Mouse (Mus musculus) C2C12 (cell line): ENCODE data around the gene Ralb. TPM values are rescaled to one million over a fixed set of nuclear protein-coding genes. Genes with fewer than 3 reads are reported as not detected.

ENCODE experiments used
- H3K27me3 ChIP-seq: one replicate; pipeline ENCODE4 v1.6.1; 2011; ENCODE audit not compliant: control insufficient read depth, insufficient read depth, insufficient read length
- H3K36me3 ChIP-seq: one replicate; pipeline ENCODE4 v1.6.1; 2011; ENCODE audit not compliant: control insufficient read depth, insufficient read depth
- H3K4me3 ChIP-seq: one replicate; pipeline ENCODE4 v1.5.1; 2011; ENCODE audit warnings: mild to moderate bottlenecking, control low read depth; ENCODE audit not compliant: poor library complexity, insufficient read depth, severe bottlenecking
- H3K79me2 ChIP-seq: one replicate; pipeline ENCODE4 v1.6.1; 2011; ENCODE audit not compliant: control insufficient read depth, insufficient read depth
- H3K79me3 ChIP-seq: one replicate; pipeline ENCODE4 v1.6.1; 2011; ENCODE audit warnings: low read depth, control low read depth
- H3ac ChIP-seq: one replicate; pipeline ENCODE3; 2011; ENCODE audit warnings: low read depth; ENCODE audit not compliant: control insufficient read depth, insufficient read length
- CEBPB ChIP-seq: IDR thresholded peaks from one replicate; pipeline ENCODE4 v1.6.1; 2011; ENCODE audit warnings: low read depth, mild to moderate bottlenecking, control low read depth, moderate library complexity
- CTCF ChIP-seq: IDR thresholded peaks from one replicate; pipeline ENCODE4 v1.5.1; 2011; ENCODE audit not compliant: control insufficient read depth, insufficient read depth, insufficient read length
- FOSL1 ChIP-seq: IDR thresholded peaks from one replicate; pipeline ENCODE4 v1.8.0; 2011; ENCODE audit warnings: mild to moderate bottlenecking, low read length; ENCODE audit not compliant: poor library complexity, insufficient read depth, severe bottlenecking
- MAX ChIP-seq: IDR thresholded peaks from one replicate; pipeline ENCODE4 v1.6.1; 2011; ENCODE audit warnings: mild to moderate bottlenecking, control low read depth
- MYOD1 ChIP-seq: IDR thresholded peaks from one replicate; pipeline ENCODE4 v1.6.1; 2011; ENCODE audit warnings: low read depth; ENCODE audit not compliant: control insufficient read depth, insufficient read length
- MYOG ChIP-seq: IDR thresholded peaks from one replicate; pipeline ENCODE4 v1.6.1; 2011; ENCODE audit not compliant: control insufficient read depth, insufficient read length; ENCODE audit errors: extremely low read depth
- USF1 ChIP-seq: IDR thresholded peaks from one replicate; pipeline ENCODE4 v1.6.1; 2011; ENCODE audit warnings: low read depth, mild to moderate bottlenecking, control low read depth, moderate library complexity
- polyA plus RNA-seq: library from polyadenylated mRNA; unstranded; fragments of >200 nt; fragmentation: generic; extraction: Trizol; gene quantifications from one replicate; pipeline ENCODE4 v1.2.1, GENCODE M21; 2012; ENCODE audit warnings: missing spikeins

The Ralb gene
- polyA plus RNA-seq, 1 experiment: 44.4 TPM

DNA sequence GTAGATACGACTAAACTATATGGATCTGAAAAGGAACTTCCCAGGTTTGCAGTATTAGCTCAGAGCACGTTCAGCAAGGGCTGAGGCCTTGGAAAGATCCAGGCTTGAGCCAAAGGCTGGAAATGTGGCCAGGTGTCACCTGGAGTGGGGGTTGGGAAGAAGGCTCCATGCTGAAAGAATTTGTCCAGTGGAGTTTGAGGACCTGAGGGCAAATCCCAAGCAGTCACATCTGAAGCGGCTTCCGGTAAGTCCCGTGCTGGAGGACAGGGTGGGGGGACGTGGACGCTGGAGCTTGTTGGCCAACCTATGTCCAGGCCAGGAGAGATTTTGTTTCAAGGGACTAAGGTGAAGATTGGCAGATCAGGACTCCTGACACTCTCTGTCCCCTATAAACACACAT lies 19.2 kb upstream of the Ralb start:
- H3K36me3 ChIP-seq: peaks cover 5% of the 10 kb centered on the region
- no peak overlapping the region for H3K4me3 ChIP-seq
- TF ChIP-seq USF1: no peak
- no peak for TF ChIP-seq MYOD1
- TF ChIP-seq CEBPB: no peak
- no peak for TF ChIP-seq MAX
- TF ChIP-seq CTCF: no peak
- no peak for TF ChIP-seq MYOG
- TF ChIP-seq FOSL1: no peak

DNA sequence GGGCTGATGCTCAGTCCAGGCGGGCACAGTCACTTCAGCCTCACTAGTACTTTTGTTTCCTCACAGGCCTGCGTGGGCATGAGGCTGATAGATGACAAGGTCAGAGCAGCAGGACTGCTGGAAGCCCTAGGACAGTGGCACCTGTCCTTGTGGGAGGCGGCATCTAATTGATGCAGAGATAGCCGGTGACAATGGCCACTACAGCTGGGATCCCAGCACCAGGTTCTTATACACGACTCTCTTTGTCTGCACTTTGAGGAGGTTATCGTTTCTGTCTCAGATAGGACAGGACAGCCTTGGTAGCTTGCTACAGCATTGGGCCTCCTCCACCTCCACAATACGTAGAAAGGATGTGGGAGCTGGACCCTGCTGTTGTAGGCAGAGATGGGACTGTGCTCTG lies 18.8 kb upstream of the Ralb start:
- Histone ChIP-seq H3K79me2 (peaks cover 16% of the 10 kb centered on the region), H3ac (no peak overlapping the region), H3K27me3 (no peaks in the 10 kb centered on the region), H3K36me3 (peaks cover 5% of the 10 kb centered on the region), H3K79me3 (peaks cover 3% of the 10 kb centered on the region), H3K4me3 (no peak overlapping the region)
- TF ChIP-seq CTCF: no peak
- no peak for TF ChIP-seq FOSL1

More for the DNA sequence above, 19.2 kb upstream of the Ralb start:
- Histone ChIP-seq H3K27me3 (no peaks in the 10 kb centered on the region), H3K79me2 (peaks cover 16% of the 10 kb centered on the region), H3K79me3 (peaks cover 3% of the 10 kb centered on the region), H3ac (no peak overlapping the region)

DNA sequence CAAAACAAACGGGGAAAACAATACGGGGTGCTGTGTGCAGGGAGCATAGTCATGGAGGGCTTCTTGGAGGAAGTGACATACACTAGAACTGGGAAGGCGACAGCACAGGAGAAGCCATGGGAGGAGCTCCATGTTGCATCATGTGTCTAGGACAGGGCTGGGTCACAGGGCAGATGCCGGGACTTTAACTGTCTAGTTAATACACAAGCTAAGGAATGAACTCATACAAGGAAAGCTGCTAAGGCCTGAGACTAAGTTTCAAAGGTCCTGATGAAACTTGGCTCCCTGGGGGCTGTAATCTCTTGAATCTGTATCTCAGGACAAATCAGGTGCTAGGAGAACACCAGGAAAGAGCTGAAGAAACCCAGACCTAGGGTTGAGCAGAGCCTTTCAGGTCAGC lies 18.1 kb upstream of the Ralb start:
- Histone ChIP-seq H3K79me2 (peaks cover 16% of the 10 kb centered on the region), H3K27me3 (no peaks in the 10 kb centered on the region), H3K79me3 (peaks cover 3% of the 10 kb centered on the region), H3K36me3 (peaks cover 5% of the 10 kb centered on the region), H3ac (no peak overlapping the region), H3K4me3 (no peak overlapping the region)
- TF ChIP-seq MYOG (no peak), MYOD1 (no peak), FOSL1 (no peak), MAX (no peak), CTCF (no peak), USF1 (no peak), CEBPB (no peak)

DNA sequence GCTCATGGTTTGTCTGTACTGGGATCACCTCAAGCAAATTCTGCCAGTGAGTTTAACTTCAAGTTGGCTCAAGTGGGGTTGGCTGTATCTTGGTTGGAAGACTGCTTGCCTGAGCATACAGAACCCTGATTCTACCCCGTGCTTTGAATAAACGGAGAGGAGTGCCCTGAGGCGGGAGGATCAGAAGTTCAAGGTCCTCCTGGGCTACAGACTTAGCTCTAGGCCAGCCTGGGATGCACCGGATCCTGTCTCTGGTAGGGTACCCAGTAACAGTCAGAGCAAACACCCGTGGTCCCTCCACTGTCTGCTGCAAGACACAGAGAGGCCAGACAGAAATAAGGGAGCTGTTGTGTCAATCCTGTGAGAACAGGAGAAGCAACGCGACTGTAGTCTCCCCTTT lies 17.1 kb upstream of the Ralb start:
- Histone ChIP-seq H3K4me3 (no peak overlapping the region), H3K27me3 (no peaks in the 10 kb centered on the region), H3K79me2 (peaks cover 6% of the 10 kb centered on the region), H3ac (no peak overlapping the region), H3K79me3 (peaks cover 3% of the 10 kb centered on the region), H3K36me3 (no peaks in the 10 kb centered on the region)
- TF ChIP-seq CTCF (no peak), MYOD1 (no peak), FOSL1 (no peak), MAX (no peak), USF1 (no peak), MYOG (no peak)

DNA sequence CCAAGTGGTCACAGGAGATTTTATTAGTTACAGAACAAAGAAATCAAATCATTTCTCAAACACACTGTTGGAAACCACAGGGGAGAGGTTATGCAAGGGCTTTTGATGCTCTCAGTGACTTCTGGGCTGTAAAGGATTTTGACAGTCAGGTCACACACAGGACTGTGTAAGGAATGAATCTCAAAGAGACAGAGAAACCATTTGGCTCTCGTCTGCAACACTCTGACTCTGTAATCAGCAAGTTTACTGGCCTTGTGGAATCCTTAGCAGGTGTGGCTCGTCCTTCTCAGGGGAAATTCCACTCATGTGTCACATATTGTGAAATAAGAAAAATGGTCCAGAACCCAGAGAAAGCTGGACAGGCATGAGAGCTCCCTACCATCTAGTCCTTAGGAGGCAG lies 16.4 kb upstream of the Ralb start:
- Histone ChIP-seq H3ac (no peak overlapping the region), H3K27me3 (no peaks in the 10 kb centered on the region), H3K79me3 (no peaks in the 10 kb centered on the region), H3K36me3 (no peaks in the 10 kb centered on the region), H3K4me3 (no peak overlapping the region), H3K79me2 (no peaks in the 10 kb centered on the region)
- no peak for TF ChIP-seq CEBPB
- TF ChIP-seq USF1: no peak
- TF ChIP-seq MAX: no peak
- no peak for TF ChIP-seq CTCF
- TF ChIP-seq MYOG: no peak
- TF ChIP-seq MYOD1: no peak
- TF ChIP-seq FOSL1: no peak

DNA sequence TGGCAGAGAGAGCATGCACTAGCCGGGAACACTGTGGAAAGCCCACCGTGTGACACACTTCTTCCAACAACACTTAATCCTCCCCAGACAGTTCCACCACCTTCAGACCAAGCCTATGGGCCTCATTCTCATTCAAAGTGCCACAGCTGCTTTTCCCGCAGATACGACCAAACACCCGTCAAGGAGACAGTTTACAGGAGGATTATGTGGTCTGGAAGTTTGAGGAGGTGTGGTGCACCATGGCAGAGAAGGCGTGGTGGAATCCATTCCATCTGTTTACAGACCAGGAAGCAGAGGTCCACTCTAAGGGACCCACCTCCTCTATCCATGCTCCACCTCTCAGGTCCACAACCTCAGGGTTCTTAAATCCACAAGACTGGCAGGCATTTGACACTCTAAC lies 14.7 kb upstream of the Ralb start:
- H3K27me3 ChIP-seq: no peaks in the 10 kb centered on the region
- H3K4me3 ChIP-seq: no peak overlapping the region
- no peak overlapping the region for H3ac ChIP-seq
- no peaks in the 10 kb centered on the region for H3K79me3 ChIP-seq
- H3K79me2 ChIP-seq: no peaks in the 10 kb centered on the region
- no peaks in the 10 kb centered on the region for H3K36me3 ChIP-seq
- TF ChIP-seq MYOG: no peak
- no peak for TF ChIP-seq CTCF
- no peak for TF ChIP-seq CEBPB
- TF ChIP-seq FOSL1: no peak
- TF ChIP-seq MAX: no peak
- TF ChIP-seq MYOD1: no peak
- TF ChIP-seq USF1: no peak
